Mouse (Mus musculus) activated CD4-positive, CD25-positive, alpha-beta regulatory T cell, adult 4 months (primary cell): ENCODE data around the gene Dnajb5. TPM values are rescaled to one million over a fixed set of nuclear protein-coding genes. Genes with fewer than 3 reads are reported as not detected.

Experiments used
- ATAC-seq: one replicate; pipeline ENCODE4 v1.8.0; 2017
- polyA plus RNA-seq, 2 experiments: library from polyadenylated mRNA; unstranded; fragments of 100-300 nt; shearing (Covaris generic); gene quantifications; one replicate each; pipeline ENCODE4 v1.2.1; 2017

The Dnajb5 gene
- polyA plus RNA-seq, 2 experiments from 2014 or later, result 6.0 to 7.2 TPM

- no peak for ATAC-seq
These were observed 4.6 kb upstream of the Dnajb5 start for GRCm38 (mm10) chr4:42945043-42945442.

- ATAC-seq, result no peak
These were observed 4.2 kb upstream of the Dnajb5 start for GRCm38 (mm10) chr4:42945445-42945844.

GRCm38 (mm10) chr4:42945952-42946351 lies 3.7 kb upstream of the Dnajb5 start:
- ATAC-seq, result no peak

- ATAC-seq, result no peak
These were observed 2.8 kb upstream of the Dnajb5 start for GRCm38 (mm10) chr4:42946733-42947290.

GRCm38 (mm10) chr4:42948527-42948926 lies 1.1 kb upstream of the Dnajb5 start:
- no peak for ATAC-seq

GRCm38 (mm10) chr4:42949051-42949675 lies 451 bp upstream of the Dnajb5 start:
- ATAC-seq, result peak; percentile 3

- ATAC-seq, result peak; percentile 43
These were observed 498 bp downstream of the Dnajb5 start for GRCm38 (mm10) chr4:42950065-42950558.

- no peak for ATAC-seq
These were observed 1.9 kb downstream of the Dnajb5 start for GRCm38 (mm10) chr4:42951206-42952195.

DNA sequence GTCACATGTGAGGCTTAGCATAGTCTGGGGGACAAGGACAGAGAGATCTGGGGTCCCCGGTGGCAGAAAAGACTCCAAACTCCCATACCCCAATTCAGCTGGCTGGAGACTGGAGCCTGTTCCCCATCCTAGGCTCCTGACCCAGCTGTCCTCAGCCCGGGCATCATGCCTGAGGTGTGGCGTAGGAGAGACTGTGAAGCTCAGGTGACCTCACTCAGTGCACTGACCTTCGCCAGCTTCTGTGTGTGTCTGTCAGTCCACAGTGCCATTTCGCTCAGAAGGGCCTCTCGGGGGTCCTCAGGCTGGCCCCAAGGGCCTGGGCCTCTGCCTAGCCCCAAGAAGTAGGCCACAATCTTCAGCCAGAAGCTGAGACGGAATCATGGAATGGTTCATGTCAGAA lies 2.9 kb downstream of the Dnajb5 start:
- ATAC-seq, result no peak

DNA sequence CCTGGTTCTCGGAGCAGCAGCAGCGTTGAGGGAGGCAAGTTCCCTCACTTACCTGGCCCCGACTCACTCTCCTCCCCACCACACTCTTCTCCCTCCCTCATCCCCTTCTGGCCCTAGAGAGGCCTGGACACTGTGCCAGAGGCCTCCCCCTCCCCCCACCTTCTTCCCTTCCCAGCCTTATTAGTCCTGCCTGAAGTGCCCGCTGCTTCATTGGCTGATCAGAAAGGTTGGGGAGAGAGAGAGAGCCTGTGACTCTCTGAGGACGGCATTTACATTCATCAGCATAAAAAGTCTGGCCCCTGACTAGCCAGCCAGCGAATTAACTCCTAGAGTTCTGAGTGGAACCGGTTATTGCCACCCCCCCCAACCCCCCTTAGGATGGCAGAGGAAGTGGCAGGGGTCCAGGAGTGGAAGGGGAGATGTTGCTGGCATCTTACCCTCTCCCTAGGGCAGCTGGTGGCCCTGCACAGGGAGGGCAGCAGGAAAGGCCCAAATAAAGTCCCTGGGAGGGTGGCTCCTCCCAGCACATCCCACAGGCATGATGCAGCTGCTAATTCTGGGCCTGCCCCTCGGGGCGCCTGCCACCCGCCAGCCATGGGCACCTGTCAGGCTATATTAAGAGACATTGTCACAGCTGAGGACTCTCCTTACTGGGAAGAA lies 4.0 kb downstream of the Dnajb5 start:
- no peak for ATAC-seq

- ATAC-seq, result no peak
These were observed 4.7 kb downstream of the Dnajb5 start for GRCm38 (mm10) chr4:42954297-42954696.

GRCm38 (mm10) chr4:42955200-42955599 lies 5.6 kb downstream of the Dnajb5 start:
- ATAC-seq, result no peak

DNA sequence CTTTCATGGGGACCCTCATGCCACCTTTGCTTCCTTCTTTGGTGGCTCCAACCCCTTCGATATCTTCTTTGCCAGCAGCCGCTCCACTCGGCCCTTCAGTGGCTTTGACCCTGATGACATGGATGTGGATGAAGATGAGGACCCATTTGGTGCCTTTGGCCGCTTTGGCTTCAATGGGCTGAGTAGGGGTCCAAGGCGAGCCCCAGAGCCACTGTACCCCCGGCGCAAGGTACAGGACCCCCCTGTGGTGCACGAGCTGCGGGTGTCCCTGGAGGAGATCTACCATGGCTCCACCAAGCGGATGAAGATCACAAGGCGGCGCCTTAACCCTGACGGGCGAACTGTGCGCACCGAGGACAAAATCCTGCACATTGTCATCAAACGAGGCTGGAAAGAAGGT lies 7.0 kb downstream of the Dnajb5 start:
- ATAC-seq, result no peak

GRCm38 (mm10) chr4:42957306-42957705 lies 7.7 kb downstream of the Dnajb5 start:
- no peak for ATAC-seq

GRCm38 (mm10) chr4:42957979-42958378 lies 8.4 kb downstream of the Dnajb5 start:
- ATAC-seq, result no peak

- ATAC-seq, result no peak
These were observed 9.3 kb downstream of the Dnajb5 start for GRCm38 (mm10) chr4:42958942-42959341.

DNA sequence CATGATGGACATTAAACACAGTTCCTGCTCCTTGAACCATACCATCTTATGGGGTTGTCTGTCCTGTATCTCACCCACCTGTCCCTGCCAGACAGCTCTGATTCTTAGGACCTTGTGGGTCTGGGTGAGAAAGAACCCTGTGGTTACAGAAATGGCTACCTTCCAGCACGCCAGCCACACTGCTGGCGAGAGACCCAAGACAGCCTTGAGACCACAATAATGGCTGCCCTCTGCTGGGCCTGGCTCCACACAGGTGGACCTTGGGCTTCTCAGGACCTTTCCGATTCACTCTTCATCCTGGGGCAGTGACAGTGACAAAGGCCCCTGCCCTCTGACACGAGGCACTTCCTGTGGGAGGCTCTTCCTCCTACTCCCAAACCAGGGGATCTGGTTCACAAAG lies 9.8 kb downstream of the Dnajb5 start:
- ATAC-seq, result no peak

GRCm38 (mm10) chr4:42961592-42961991 lies 12.0 kb downstream of the Dnajb5 start:
- ATAC-seq, result peak; percentile 73

- ATAC-seq, result no peak
These were observed 13.9 kb downstream of the Dnajb5 start for GRCm38 (mm10) chr4:42963480-42963879.

GRCm38 (mm10) chr4:42965039-42965719 lies 15.6 kb downstream of the Dnajb5 start:
- peak; percentile 87 for ATAC-seq

GRCm38 (mm10) chr4:42969304-42969703 lies 19.7 kb downstream of the Dnajb5 start, which contains the start of gene 1700022I11Rik:
Gene 1700022I11Rik, plus strand, starts transcription at chr4:42969604.
- no peak for ATAC-seq

DNA sequence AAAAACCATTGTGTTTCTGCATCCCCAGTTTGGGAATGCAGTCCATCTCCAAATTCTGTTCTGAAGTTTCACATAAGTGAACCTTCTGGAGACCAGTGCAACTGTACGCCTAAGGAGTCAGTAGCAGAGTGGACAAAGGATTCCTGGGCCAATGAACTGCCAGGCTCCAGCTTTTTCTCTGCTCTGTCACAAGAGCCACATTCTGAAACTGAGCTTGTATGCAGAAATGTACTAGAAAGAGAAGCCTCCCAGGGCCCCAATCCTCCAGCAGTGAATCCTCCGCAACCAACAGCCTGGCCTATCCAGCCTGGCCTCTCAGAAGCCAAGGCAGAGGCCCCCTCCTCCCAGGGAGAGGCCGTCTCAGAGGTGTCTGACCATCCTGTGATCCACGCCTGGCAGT lies 23.3 kb downstream of the Dnajb5 start:
- no peak for ATAC-seq
